Mouse (Mus musculus): ENCODE data around the gene Trim17. TPM values are rescaled to one million over a fixed set of nuclear protein-coding genes. Genes with fewer than 3 reads are reported as not detected.
A peak's percentile ranks its signal among the peaks of the same experiment; 100 is the strongest.
"Not testable (repeated sequence)": the region's sequence is repeated elsewhere in the genome, so short reads cannot be mapped to it uniquely, and the experiment has no call there.

The Trim17 gene
- polyA plus RNA-seq, 1 experiment from 2014 or later: 0.14 TPM

GRCm38 (mm10) chr11:58947798-58948528 lies 6.5 kb upstream of the Trim17 start:
- no peak for TF ChIP-seq CTCF (IDR thresholded peaks at IDR 0.05; ENCODE audit: low read depth)
- Histone ChIP-seq H3K4me1 (ENCODE audit: insufficient read depth) (no peaks in the 10 kb centered on the region), H3K9ac (peak overlapping the region; percentile 13; the same call in 1 of the 2 replicates), H3K4me2 (peak overlapping the region; percentile 60), H3K9me3 (ENCODE audit: low read depth, low read length) (no peaks in the 10 kb centered on the region), H3K36me3 (ENCODE audit: insufficient read depth) (no peaks in the 10 kb centered on the region), H3K4me3 (ENCODE audit: low read depth, low read length) (peak overlapping the region; percentile 38), H3K27ac (ENCODE audit: low read depth) (peak overlapping the region; percentile 88), H3K27me3 (ENCODE audit: insufficient read depth, low read length) (peaks cover 34% of the 10 kb centered on the region)
- ATAC-seq (ENCODE audit: insufficient read depth) (no peak), DNase-seq (peak; percentile 60)
- WGBS: 12% methylated on average over 23 of the region's 23 CpGs

DNA sequence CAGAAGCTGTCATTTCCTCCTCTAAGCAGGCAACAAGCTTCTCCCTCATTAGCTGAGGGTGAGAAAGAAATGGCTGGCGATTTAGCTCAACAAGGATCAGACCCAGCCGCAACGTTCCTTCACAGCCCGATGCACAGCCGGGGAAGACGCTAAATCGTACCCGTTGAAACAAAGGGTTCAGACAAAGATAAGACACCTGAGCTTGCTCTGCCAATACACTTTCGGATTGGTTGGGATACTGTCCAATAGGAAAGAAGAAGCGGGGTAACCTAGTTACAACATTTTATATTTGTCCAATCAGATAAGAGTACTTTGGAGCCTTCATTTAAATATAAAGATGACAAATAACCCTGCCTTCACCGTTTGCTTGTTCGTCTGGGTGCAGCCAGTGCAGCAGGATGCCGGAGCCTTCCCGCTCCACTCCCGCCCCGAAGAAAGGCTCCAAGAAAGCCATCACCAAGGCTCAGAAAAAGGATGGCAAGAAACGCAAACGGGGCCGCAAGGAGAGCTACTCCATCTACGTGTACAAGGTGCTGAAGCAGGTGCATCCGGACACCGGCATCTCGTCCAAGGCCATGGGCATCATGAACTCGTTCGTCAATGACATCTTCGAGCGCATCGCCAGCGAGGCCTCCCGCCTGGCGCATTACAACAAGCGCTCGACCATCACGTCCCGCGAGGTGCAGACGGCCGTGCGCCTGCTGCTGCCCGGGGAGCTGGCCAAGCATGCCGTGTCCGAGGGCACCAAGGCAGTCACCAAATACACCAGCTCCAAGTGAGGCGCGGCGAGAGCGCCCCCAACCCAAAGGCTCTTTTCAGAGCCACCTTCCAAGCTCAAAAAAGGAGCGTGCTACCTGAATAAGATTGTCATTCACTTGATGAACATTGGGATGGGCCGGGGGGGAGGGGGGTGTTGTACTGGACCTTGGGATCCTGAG lies 5.7 kb upstream of the Trim17 start, which contains the start of gene Hist3h2ba:
TSS of gene Hist3h2ba (plus strand) at position 379 of the 938 bp plus-strand sequence.
- no peak for TF ChIP-seq CTCF (IDR thresholded peaks at IDR 0.05; ENCODE audit: low read depth)
- DNase-seq (peak; percentile 79), ATAC-seq (ENCODE audit: insufficient read depth) (peak; percentile 79)
- H3K4me1 ChIP-seq (ENCODE audit: insufficient read depth): no peaks in the 10 kb centered on the region
- peak within 1 kb of the TSS; percentile 38 for H3K4me3 ChIP-seq (ENCODE audit: low read depth, low read length)
- peak within 1 kb of the TSS; percentile 60 for H3K4me2 ChIP-seq
- no peaks in the 10 kb centered on the region for H3K36me3 ChIP-seq (ENCODE audit: insufficient read depth)
- peak within 1 kb of the TSS; percentile 44 for H3K9ac ChIP-seq
- under 1% methylated on average over 48 of the region's 48 CpGs for WGBS
- H3K27me3 ChIP-seq (ENCODE audit: insufficient read depth, low read length): peaks cover 34% of the 10 kb centered on the region
- H3K27ac ChIP-seq (ENCODE audit: low read depth): peak within 1 kb of the TSS; percentile 88
- H3K9me3 ChIP-seq (ENCODE audit: low read depth, low read length): no peaks in the 10 kb centered on the region

- H3K4me2 ChIP-seq: peak overlapping the region; percentile 60
- H3K9ac ChIP-seq: peak overlapping the region; percentile 44
- 9% methylated on average over 20 of the region's 20 CpGs for WGBS
- H3K27ac ChIP-seq (ENCODE audit: low read depth): peak overlapping the region; percentile 88
- peak; percentile 57 for DNase-seq
- ATAC-seq (ENCODE audit: insufficient read depth): peak; percentile 28; the same call in 1 of the 2 replicates
- no peaks in the 10 kb centered on the region for H3K9me3 ChIP-seq (ENCODE audit: low read depth, low read length)
- no peak for TF ChIP-seq CTCF (IDR thresholded peaks at IDR 0.05; ENCODE audit: low read depth)
- H3K36me3 ChIP-seq (ENCODE audit: insufficient read depth): no peaks in the 10 kb centered on the region
- no peaks in the 10 kb centered on the region for H3K4me1 ChIP-seq (ENCODE audit: insufficient read depth)
- peak overlapping the region; percentile 38 for H3K4me3 ChIP-seq (ENCODE audit: low read depth, low read length)
- H3K27me3 ChIP-seq (ENCODE audit: insufficient read depth, low read length): peaks cover 34% of the 10 kb centered on the region
Observed at GRCm38 (mm10) chr11:58949480-58950431, 4.7 kb upstream of the Trim17 start.

DNA sequence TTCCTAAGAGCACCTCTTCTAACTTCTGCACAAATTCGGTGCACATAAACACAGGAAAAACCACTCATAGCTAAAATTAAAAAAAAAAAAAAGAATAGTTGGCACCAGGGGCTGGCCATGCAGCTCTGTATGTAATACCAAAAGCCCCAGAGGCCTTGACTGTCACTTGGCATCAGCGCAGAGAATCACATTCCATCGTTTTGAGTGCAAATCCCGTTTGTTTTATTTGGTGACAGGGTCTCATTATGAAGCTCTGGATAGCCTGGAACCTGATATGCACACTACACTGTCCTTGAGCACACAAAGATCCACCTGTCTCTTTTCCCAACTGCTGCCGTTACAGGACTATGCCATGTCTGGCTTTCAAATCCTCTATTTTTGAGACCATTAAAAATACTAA lies 3.3 kb upstream of the Trim17 start:
- Histone ChIP-seq H3K36me3 (ENCODE audit: insufficient read depth) (no peaks in the 10 kb centered on the region), H3K9me3 (ENCODE audit: low read depth, low read length) (no peaks in the 10 kb centered on the region), H3K4me1 (ENCODE audit: insufficient read depth) (peaks cover under 1% of the 10 kb centered on the region; the same call in 1 of the 2 replicates), H3K4me3 (ENCODE audit: low read depth, low read length) (no peak overlapping the region), H3K27ac (ENCODE audit: low read depth) (no peak overlapping the region), H3K27me3 (ENCODE audit: insufficient read depth, low read length) (peaks cover 34% of the 10 kb centered on the region), H3K4me2 (no peak overlapping the region), H3K9ac (no peak overlapping the region)
- DNase-seq (no peak), ATAC-seq (ENCODE audit: insufficient read depth) (no peak)
- WGBS: 65% methylated on average over 5 of the region's 5 CpGs
- TF ChIP-seq CTCF (IDR thresholded peaks at IDR 0.05; ENCODE audit: low read depth): no peak

DNA sequence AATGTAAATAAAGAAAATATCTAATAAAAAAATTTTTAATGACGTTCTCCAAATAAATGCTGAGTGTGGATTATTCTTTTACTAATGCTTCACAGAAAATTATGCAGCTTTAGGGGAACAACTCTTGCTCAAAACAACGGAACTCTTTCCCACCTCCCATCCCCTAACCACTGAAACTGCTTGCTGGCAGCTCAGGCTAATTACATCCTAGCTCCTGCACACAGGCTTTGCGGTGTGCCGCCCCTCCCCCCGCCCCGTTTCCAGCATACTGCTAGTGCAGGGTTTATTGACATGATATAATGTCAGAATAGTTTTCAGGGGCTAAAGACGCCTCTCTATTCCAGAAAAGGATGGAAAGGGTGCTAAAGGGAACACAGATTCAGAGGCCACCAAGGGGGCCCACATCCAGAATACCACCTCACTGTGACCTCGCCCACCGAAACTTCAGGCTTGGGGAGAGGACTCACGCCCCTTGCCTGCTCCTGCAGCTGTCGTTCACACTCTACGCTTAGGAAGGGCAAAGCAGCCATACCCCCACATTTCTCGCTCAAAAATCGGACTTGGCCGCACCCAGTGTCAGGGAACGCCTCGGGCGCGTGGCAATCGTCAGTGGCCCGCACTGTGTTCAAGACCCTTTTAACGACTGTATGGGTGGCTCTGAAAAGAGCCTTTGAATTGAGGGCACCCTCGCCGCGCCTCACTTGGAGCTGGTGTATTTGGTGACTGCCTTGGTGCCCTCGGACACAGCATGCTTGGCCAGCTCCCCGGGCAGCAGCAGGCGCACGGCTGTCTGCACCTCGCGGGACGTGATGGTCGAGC lies 925 bp upstream of the Trim17 start:
- peak overlapping the region; percentile 47 for H3K9ac ChIP-seq
- TF ChIP-seq CTCF (IDR thresholded peaks at IDR 0.05; ENCODE audit: low read depth): no peak
- WGBS: 1% methylated on average over 33 of the region's 33 CpGs
- H3K27me3 ChIP-seq (ENCODE audit: insufficient read depth, low read length): peaks cover 25% of the 10 kb centered on the region
- peak overlapping the region; percentile 100 for H3K27ac ChIP-seq (ENCODE audit: low read depth)
- peak overlapping the region; percentile 85 for H3K4me2 ChIP-seq
- H3K36me3 ChIP-seq (ENCODE audit: insufficient read depth): peaks cover 8% of the 10 kb centered on the region; the same call in 1 of the 2 replicates
- H3K4me3 ChIP-seq (ENCODE audit: low read depth, low read length): peak overlapping the region; percentile 53
- H3K4me1 ChIP-seq (ENCODE audit: insufficient read depth): peaks cover 5% of the 10 kb centered on the region; the same call in 1 of the 2 replicates
- DNase-seq (peak; percentile 36), ATAC-seq (ENCODE audit: insufficient read depth) (peak; percentile 14; the same call in 1 of the 2 replicates)
- H3K9me3 ChIP-seq (ENCODE audit: low read depth, low read length): no peaks in the 10 kb centered on the region

GRCm38 (mm10) chr11:58954170-58954419 lies 390 bp upstream of the Trim17 start:
- H3K9me3 ChIP-seq (ENCODE audit: low read depth, low read length); ATAC-seq (ENCODE audit: insufficient read depth); H3K36me3 ChIP-seq (ENCODE audit: insufficient read depth); H3K4me1 ChIP-seq (ENCODE audit: insufficient read depth); DNase-seq: not testable (repeated sequence)
- H3K4me2 ChIP-seq: peak overlapping the region; percentile 85
- peaks cover 25% of the 10 kb centered on the region for H3K27me3 ChIP-seq (ENCODE audit: insufficient read depth, low read length)
- peak overlapping the region; percentile 53 for H3K4me3 ChIP-seq (ENCODE audit: low read depth, low read length)
- H3K9ac ChIP-seq: peak overlapping the region; percentile 47
- H3K27ac ChIP-seq (ENCODE audit: low read depth): peak overlapping the region; percentile 100
- WGBS: under 1% methylated on average over 17 of the region's 17 CpGs

Data from lung, embryonic 14.5 days (tissue).